Mouse (Mus musculus): ENCODE results near the gene F2. TPM values are rescaled to one million over a fixed set of nuclear protein-coding genes. Genes with fewer than 3 reads are reported as not detected.
"Not testable (repeated sequence)": the region's sequence is repeated elsewhere in the genome, so short reads cannot be mapped to it uniquely, and the experiment has no call there.

The F2 gene
- polyA plus RNA-seq, 1 experiment from 2014 or later = 0.08 TPM

DNA sequence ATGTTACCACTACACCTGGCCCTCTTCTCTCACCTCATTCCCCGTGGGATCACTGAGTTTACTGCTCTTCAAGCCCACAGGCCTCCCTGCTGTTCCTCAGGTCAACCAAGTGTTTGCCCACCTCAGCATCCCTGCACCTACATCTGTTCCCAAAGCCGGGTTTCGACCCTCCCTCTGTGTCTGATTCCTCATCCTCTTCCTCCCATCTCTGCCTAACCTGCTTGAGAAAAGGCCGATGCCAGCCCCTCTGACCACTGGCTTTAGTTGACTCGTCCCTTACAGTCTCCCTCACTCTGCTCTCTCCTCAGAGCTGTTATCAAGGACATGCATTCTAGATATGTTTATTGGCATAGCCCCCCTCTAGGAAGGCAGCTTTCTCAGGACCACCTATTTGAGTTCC is 8.7 kb downstream of the F2 start:
- Histone ChIP-seq H3K4me3 (ENCODE audit: low read length) (no peak overlapping the region), H3K9ac (ENCODE audit: low read depth, low read length) (no peak overlapping the region), H3K27ac (ENCODE audit: low read depth, low read length) (no peak overlapping the region), H3K9me3 (ENCODE audit: control insufficient read depth, low read length) (no peaks in the 10 kb centered on the region), H3K4me1 (ENCODE audit: control insufficient read depth, insufficient read depth, low read depth, low read length) (no peaks in the 10 kb centered on the region), H3K4me2 (ENCODE audit: low read length) (no peak overlapping the region), H3K36me3 (ENCODE audit: control insufficient read depth, insufficient read depth, low read length) (no peaks in the 10 kb centered on the region), H3K27me3 (replicated peaks; ENCODE audit: control insufficient read depth, insufficient read depth, low read length) (no peaks in the 10 kb centered on the region)
- WGBS = 81% methylated on average over 5 of the region's 5 CpGs
- no peak for ATAC-seq

DNA sequence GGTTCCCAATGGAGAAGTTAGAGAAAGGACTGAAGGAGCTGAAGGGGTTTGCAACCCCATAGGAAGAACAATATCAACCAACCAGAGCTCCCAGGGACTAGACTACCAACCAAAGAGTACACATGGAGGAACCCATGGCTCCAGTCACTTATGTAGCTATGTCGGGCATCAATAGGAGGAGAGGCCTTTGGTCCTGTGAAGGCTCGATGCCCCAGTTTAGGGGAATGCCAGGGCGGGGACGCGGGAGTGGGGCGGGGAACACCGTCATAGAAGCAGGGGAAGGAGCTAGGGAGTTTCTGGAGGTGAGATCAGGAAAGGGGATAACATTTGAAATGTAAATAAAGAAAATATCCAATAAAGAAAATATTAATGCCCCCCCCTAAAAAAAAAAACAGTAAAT is 12.8 kb downstream of the F2 start:
- H3K9me3 ChIP-seq (ENCODE audit: control insufficient read depth, low read length); H3K4me2 ChIP-seq (ENCODE audit: low read length); H3K27ac ChIP-seq (ENCODE audit: low read depth, low read length); H3K9ac ChIP-seq (ENCODE audit: low read depth, low read length); H3K27me3 ChIP-seq (replicated peaks; ENCODE audit: control insufficient read depth, insufficient read depth, low read length); H3K4me1 ChIP-seq (ENCODE audit: control insufficient read depth, insufficient read depth, low read depth, low read length); H3K4me3 ChIP-seq (ENCODE audit: low read length); ATAC-seq: not testable (repeated sequence)
- WGBS = 93% methylated on average over 7 of the region's 7 CpGs
- peaks cover 25% of the 10 kb centered on the region for H3K36me3 ChIP-seq (ENCODE audit: control insufficient read depth, insufficient read depth, low read length)

DNA sequence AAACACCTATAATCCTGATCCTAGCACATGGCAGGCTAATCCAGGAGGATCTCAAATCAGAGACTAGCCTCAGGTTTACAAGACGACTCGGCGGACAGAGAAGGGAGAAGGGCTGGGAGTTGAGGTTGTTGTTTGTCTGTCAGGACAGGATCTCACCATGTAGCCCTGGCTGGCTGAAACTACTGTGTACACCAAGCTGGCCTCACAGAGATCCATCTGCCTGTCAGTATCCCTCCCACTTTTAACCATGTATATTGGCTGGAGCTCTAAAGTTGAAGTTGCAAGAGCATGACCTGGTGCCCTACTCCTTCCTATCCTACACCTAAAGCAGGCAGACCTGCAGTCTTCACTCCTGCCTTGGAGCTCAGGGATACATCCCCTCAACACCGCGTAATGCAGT is 13.9 kb downstream of the F2 start:
- Histone ChIP-seq H3K4me2 (ENCODE audit: low read length) (no peak overlapping the region), H3K4me1 (ENCODE audit: control insufficient read depth, insufficient read depth, low read depth, low read length) (no peaks in the 10 kb centered on the region), H3K36me3 (ENCODE audit: control insufficient read depth, insufficient read depth, low read length) (peaks cover 34% of the 10 kb centered on the region), H3K9me3 (ENCODE audit: control insufficient read depth, low read length) (no peaks in the 10 kb centered on the region), H3K27me3 (replicated peaks; ENCODE audit: control insufficient read depth, insufficient read depth, low read length) (no peaks in the 10 kb centered on the region), H3K9ac (ENCODE audit: low read depth, low read length) (no peak overlapping the region), H3K4me3 (ENCODE audit: low read length) (no peak overlapping the region), H3K27ac (ENCODE audit: low read depth, low read length) (no peak overlapping the region)
- 97% methylated on average over 5 of the region's 5 CpGs for WGBS
- no peak for ATAC-seq

DNA sequence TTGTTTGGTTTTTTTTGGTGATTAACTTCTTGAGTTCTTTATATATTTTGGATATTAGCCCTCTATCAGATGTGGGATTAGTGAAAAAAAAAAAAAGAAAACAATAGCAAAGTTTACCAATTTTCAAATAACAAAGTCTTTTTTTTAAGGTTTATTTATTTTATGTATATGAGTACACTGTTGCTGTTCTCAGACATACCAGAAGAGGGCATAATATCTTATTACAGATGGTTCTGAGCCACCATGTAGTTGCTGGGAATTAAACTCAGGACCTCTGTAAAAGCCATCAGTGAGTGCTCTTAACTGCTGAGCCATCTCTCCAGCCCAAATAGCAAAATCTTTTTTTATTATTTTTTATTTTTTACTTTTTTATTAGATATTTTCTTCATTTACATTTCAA is 26.8 kb downstream of the F2 start:
- H3K27me3 ChIP-seq (replicated peaks; ENCODE audit: control insufficient read depth, insufficient read depth, low read length); H3K4me3 ChIP-seq (ENCODE audit: low read length); ATAC-seq; H3K4me2 ChIP-seq (ENCODE audit: low read length); H3K9me3 ChIP-seq (ENCODE audit: control insufficient read depth, low read length); H3K27ac ChIP-seq (ENCODE audit: low read depth, low read length); H3K4me1 ChIP-seq (ENCODE audit: control insufficient read depth, insufficient read depth, low read depth, low read length); H3K9ac ChIP-seq (ENCODE audit: low read depth, low read length): not testable (repeated sequence)
- H3K36me3 ChIP-seq (ENCODE audit: control insufficient read depth, insufficient read depth, low read length) = peaks cover 26% of the 10 kb centered on the region

DNA sequence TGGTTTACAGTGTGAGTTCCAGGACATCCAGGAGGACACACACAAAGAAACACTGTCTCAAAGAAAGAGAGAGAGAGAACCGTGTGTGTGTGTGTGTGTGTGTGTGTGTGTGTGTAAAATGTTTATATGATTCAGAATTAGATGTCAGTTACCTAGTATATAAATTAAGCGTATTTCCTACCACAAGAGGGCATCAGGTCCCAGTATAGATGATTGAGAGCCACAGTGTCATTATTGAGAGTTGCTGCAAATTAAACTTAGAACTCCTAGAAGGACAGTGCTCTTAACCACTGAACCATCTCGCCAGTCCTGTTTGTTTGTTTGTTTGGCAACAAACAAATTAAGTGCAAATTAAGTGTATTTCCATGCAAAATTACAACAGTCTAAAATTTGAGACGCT is 33.8 kb downstream of the F2 start:
- H3K9ac ChIP-seq (ENCODE audit: low read depth, low read length) = no peak overlapping the region
- no peak overlapping the region for H3K4me2 ChIP-seq (ENCODE audit: low read length)
- no peaks in the 10 kb centered on the region for H3K27me3 ChIP-seq (replicated peaks; ENCODE audit: control insufficient read depth, insufficient read depth, low read length)
- H3K36me3 ChIP-seq (ENCODE audit: control insufficient read depth, insufficient read depth, low read length) = peaks cover 46% of the 10 kb centered on the region
- ATAC-seq = no peak
- WGBS = 95% methylated on average over 4 of the region's 4 CpGs
- H3K4me3 ChIP-seq (ENCODE audit: low read length) = no peak overlapping the region
- no peaks in the 10 kb centered on the region for H3K9me3 ChIP-seq (ENCODE audit: control insufficient read depth, low read length)
- H3K4me1 ChIP-seq (ENCODE audit: control insufficient read depth, insufficient read depth, low read depth, low read length) = no peaks in the 10 kb centered on the region
- no peak overlapping the region for H3K27ac ChIP-seq (ENCODE audit: low read depth, low read length)

DNA sequence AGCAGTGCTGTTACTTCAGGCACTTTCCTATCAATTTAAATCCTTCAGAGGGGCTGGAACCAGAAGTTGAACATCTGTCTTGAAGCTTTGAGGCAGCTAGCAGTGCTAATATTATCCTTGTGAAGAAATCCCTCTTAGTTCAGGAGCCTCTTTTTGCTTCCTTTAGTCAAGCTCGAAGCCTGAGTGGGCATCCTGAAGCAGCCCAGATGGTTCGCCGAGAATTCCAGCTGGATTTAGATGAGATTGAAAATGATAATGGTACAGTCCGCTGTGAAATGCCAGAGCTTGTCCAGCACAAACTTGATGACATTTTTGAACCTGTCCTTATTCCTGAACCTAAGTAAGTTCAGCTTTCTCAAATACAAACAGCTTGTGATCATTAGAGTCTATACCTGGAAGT is 35.7 kb downstream of the F2 start:
- no peaks in the 10 kb centered on the region for H3K27me3 ChIP-seq (replicated peaks; ENCODE audit: control insufficient read depth, insufficient read depth, low read length)
- peaks cover 44% of the 10 kb centered on the region for H3K36me3 ChIP-seq (ENCODE audit: control insufficient read depth, insufficient read depth, low read length)
- no peak overlapping the region for H3K4me2 ChIP-seq (ENCODE audit: low read length)
- ATAC-seq = no peak
- H3K9me3 ChIP-seq (ENCODE audit: control insufficient read depth, low read length) = no peaks in the 10 kb centered on the region
- 94% methylated on average over 4 of the region's 4 CpGs for WGBS
- no peak overlapping the region for H3K9ac ChIP-seq (ENCODE audit: low read depth, low read length)
- no peak overlapping the region for H3K27ac ChIP-seq (ENCODE audit: low read depth, low read length)
- no peaks in the 10 kb centered on the region for H3K4me1 ChIP-seq (ENCODE audit: control insufficient read depth, insufficient read depth, low read depth, low read length)
- no peak overlapping the region for H3K4me3 ChIP-seq (ENCODE audit: low read length)

DNA sequence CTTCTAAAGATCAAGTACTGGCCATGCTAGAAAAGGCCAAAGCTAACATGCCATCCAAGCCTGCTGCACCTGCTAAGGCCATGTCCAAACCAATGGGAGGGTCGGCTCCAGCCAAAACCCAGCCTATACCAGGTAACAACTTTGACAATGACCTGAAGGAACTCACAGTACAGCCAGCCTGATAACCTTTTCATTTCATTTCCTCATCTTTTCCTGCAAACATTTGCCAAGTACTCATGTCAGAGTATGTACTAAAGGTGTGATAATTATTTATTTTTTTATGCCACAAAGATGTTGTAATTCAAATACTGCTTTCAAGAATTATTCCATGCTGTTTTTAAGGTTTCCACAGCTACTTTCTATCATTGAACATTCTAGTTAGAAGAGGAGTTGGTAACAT is 50.0 kb downstream of the F2 start:
- Histone ChIP-seq H3K4me1 (ENCODE audit: control insufficient read depth, insufficient read depth, low read depth, low read length) (no peaks in the 10 kb centered on the region), H3K9me3 (ENCODE audit: control insufficient read depth, low read length) (no peaks in the 10 kb centered on the region), H3K4me3 (ENCODE audit: low read length) (no peak overlapping the region), H3K9ac (ENCODE audit: low read depth, low read length) (no peak overlapping the region), H3K4me2 (ENCODE audit: low read length) (no peak overlapping the region), H3K27ac (ENCODE audit: low read depth, low read length) (no peak overlapping the region), H3K27me3 (replicated peaks; ENCODE audit: control insufficient read depth, insufficient read depth, low read length) (no peaks in the 10 kb centered on the region), H3K36me3 (ENCODE audit: control insufficient read depth, insufficient read depth, low read length) (peaks cover 28% of the 10 kb centered on the region)
- 91% methylated on average over 1 of the region's 1 CpGs for WGBS
- ATAC-seq = no peak

DNA sequence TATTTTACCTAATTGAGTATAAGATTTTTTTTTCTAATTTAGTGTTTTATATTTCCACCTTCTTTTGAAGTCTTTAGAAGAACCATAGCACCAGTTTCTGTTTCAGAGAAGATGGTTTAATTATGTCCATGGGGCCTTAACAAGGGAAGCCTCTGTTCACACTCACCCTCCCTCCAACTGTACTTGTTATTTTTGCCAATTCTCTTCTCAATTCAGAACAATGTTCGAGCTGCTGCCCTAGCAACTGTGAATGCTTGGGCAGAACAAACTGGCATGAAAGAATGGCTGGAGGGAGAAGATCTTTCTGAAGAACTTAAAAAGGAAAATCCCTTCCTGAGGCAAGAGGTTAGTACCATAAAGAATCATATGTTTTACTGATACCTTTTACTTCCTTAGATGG is 55.3 kb downstream of the F2 start:
- Histone ChIP-seq H3K9me3 (ENCODE audit: control insufficient read depth, low read length) (no peaks in the 10 kb centered on the region), H3K36me3 (ENCODE audit: control insufficient read depth, insufficient read depth, low read length) (peaks cover 28% of the 10 kb centered on the region), H3K4me3 (ENCODE audit: low read length) (no peak overlapping the region), H3K4me2 (ENCODE audit: low read length) (no peak overlapping the region), H3K27me3 (replicated peaks; ENCODE audit: control insufficient read depth, insufficient read depth, low read length) (no peaks in the 10 kb centered on the region), H3K4me1 (ENCODE audit: control insufficient read depth, insufficient read depth, low read depth, low read length) (no peaks in the 10 kb centered on the region), H3K27ac (ENCODE audit: low read depth, low read length) (no peak overlapping the region), H3K9ac (ENCODE audit: low read depth, low read length) (no peak overlapping the region)
- peak; percentile 64 for ATAC-seq
- WGBS = 72% methylated on average over 1 of the region's 1 CpGs
